Mouse (Mus musculus): ENCODE data around the gene Pde4a. TPM values are rescaled to one million over a fixed set of nuclear protein-coding genes. Genes with fewer than 3 reads are reported as not detected.

Pde4a gene
- total and polyA plus RNA-seq, 3 experiments: 1.7 to 7.6 (median 4.8) TPM

DNA sequence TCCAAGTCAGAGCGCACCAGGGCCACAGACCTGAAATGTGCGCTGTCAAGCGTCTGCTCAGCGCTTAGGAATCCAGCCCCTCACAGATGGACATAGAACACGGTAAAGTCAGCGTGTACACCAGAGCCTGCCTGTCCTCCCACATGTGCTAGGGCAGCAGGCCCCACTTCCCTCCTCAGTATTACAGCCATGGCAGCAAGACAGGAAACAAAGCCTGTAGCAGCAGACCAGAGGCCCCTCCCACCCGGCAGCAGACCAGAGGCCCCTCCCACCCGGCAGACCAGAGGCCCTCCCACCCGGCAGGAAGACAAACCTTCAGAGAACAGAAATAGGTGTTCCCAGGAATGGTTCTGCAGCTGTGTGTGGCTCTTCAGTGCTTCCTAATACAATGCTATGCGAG, 18.8 kb upstream of the Pde4a start (continued):
- TF ChIP-seq E2F4 (IDR thresholded peaks at IDR 0.05; ENCODE audit: insufficient replicate concordance, low read depth, low read length): no peak
- peak; percentile 62; the same call in 1 of the 2 replicates for TF ChIP-seq POLR2A (IDR thresholded peaks at IDR 0.05; ENCODE audit: low read depth, low read length)
- no peak for TF ChIP-seq RCOR1 (conservative IDR thresholded peaks at IDR 0.05; ENCODE audit: low read depth, low read length)
- TF ChIP-seq MYC (IDR thresholded peaks at IDR 0.05; ENCODE audit: low read depth, low read length): peak; percentile 86; the same call in 1 of the 2 replicates
- no peak for TF ChIP-seq NRF1 (IDR thresholded peaks at IDR 0.05; ENCODE audit: low read depth, low read length)
- TF ChIP-seq UBTF (IDR thresholded peaks at IDR 0.05; ENCODE audit: low read depth, low read length): no peak
- TF ChIP-seq MAX (IDR thresholded peaks at IDR 0.05; ENCODE audit: low read length): peak; percentile 81
- peak; percentile 68 for TF ChIP-seq ELF1 (IDR thresholded peaks at IDR 0.05; ENCODE audit: low read depth, low read length)
- TF ChIP-seq EP300 (IDR thresholded peaks at IDR 0.05; ENCODE audit: low read length): no peak
- no peak for TF ChIP-seq USF1 (IDR thresholded peaks at IDR 0.05; ENCODE audit: low read depth, low read length)
- no peak for TF ChIP-seq RAD21 (IDR thresholded peaks at IDR 0.05; ENCODE audit: low read depth, low read length)

DNA sequence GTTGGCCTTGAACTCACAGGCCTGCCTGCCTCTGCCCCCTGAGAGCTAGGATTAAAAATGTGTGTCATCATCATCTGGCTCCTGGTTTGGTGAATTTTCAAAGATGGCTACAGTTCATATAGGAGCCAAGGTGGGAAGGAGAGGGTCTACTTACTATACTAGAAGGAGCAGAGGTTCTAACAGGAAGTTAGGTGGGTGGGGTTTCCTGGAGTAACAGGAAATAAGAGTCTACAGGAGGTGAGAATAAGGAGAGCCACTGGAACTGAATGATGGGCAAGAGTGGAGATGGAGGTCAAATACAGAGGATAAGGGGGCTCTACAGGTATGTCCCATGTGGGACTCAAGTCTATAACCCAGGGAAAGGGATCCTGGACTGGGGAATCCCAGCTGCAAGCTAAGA, 17.1 kb upstream of the Pde4a start:
- peak overlapping the region; percentile 73 for H3K4me2 ChIP-seq (ENCODE audit: insufficient read depth, low read depth, poor library complexity, severe bottlenecking)
- dilution Hi-C loops (cut with MboI; ENCODE audit: extremely low pct_ligation_motif_present, extremely low pct_unique_long_range_greater_than_20kb, low sequenced_read_pairs): no loop called here

DNA sequence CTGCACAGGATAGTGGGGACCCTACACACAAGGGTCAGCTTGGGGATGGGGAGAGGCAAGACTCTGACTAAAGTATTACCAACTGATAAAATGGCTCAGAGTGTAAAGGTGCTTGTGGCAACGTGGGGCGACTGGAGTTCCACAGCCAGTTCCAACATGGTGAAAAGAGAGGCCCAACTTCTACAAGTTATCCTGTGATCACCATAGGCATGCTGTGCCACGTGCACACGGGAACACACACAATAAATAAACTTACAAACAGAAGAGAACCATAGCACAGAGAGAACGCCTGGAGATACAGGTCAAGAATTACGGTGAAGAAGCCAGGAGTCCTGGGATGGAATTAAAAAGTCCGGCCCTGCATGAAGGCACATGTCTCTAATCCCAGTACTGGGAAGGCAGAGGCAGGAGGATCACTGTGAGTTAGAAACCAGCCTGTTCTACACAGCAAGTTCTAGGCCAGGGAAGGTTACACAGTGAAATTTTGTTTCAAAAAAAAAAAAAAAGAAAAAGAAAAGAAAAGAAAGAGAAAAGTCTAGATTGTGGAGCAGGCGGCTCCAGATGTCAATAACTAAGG, 16.3 kb upstream of the Pde4a start:
- dilution Hi-C loops (cut with MboI; ENCODE audit: extremely low pct_ligation_motif_present, extremely low pct_unique_long_range_greater_than_20kb, low sequenced_read_pairs) (no loop called here), in situ Hi-C loops (cut with MboI; ENCODE audit: low pct_ligation_motif_present, low pct_unique_long_range_greater_than_20kb, low sequenced_read_pairs) (loop anchor here (10.0 kb wide), 2 partner anchors 134 to 264 kb away; partner anchors contain the start of genes Icam1 and Ppan)
- H3K27ac ChIP-seq (ENCODE audit: insufficient read depth, low read depth): no peak overlapping the region
- DNase-seq (ENCODE audit: extremely low read depth): no peak
- no peaks in the 10 kb centered on the region for H3K9me3 ChIP-seq (replicated peaks; ENCODE audit: low read length)
- peaks cover 15 to 41% of the 10 kb centered on the region in 2 experiments for H3K36me3 ChIP-seq (replicated peaks in 1 of 2; ENCODE audit: control insufficient read depth in 1 of 2, insufficient read depth in 1 of 2, low read length in 1 of 2)
- no peaks in the 10 kb centered on the region for H3K27me3 ChIP-seq (replicated peaks)
- H3K4me1 ChIP-seq (ENCODE audit: control insufficient read depth in 1 of 2, insufficient read depth in 2 of 2): peaks cover 9 to 56% of the 10 kb centered on the region in 2 experiments; a peak in 3 of 4 replicates
- peaks cover 55% of the 10 kb centered on the region for H3K79me2 ChIP-seq (replicated peaks; ENCODE audit: control insufficient read depth, extremely low read depth, insufficient read depth, poor library complexity, severe bottlenecking)
- peak overlapping the region; percentile 83 to 100 (median 89) for H3K4me3 ChIP-seq (replicated peaks in 1 of 3; ENCODE audit: low read depth in 2 of 3, low read length in 2 of 3, poor library complexity in 1 of 3)
- H3K4me2 ChIP-seq (ENCODE audit: insufficient read depth, low read depth, poor library complexity, severe bottlenecking): peak overlapping the region; percentile 73
- no peak for TF ChIP-seq ETS1 (conservative IDR thresholded peaks at IDR 0.05; ENCODE audit: low read depth, low read length)
- TF ChIP-seq EP300 (IDR thresholded peaks at IDR 0.05; ENCODE audit: low read length): peak; percentile 21; the same call in 1 of the 2 replicates
- peak; percentile 21; the same call in 1 of the 2 replicates for TF ChIP-seq MYC (IDR thresholded peaks at IDR 0.05; ENCODE audit: low read depth, low read length)
- TF ChIP-seq E2F4 (IDR thresholded peaks at IDR 0.05; ENCODE audit: insufficient replicate concordance, low read depth, low read length): peak; percentile 37; the same call in 1 of the 2 replicates
- TF ChIP-seq IRF4 (IDR thresholded peaks at IDR 0.05; ENCODE audit: low read depth, low read length): no peak
- TF ChIP-seq JUND (conservative IDR thresholded peaks at IDR 0.05; ENCODE audit: low read depth, low read length): 0 out of 2 replicates have a peak, but pooled peaks have one; percentile 35
- TF ChIP-seq CHD1 (IDR thresholded peaks at IDR 0.05; ENCODE audit: low read depth, low read length): peak; percentile 81; the same call in 1 of the 2 replicates
- TF ChIP-seq SMC3 (IDR thresholded peaks at IDR 0.05; ENCODE audit: low read depth, low read length): no peak
- no peak for TF ChIP-seq MEF2A (IDR thresholded peaks at IDR 0.05; ENCODE audit: borderline replicate concordance, low read depth, low read length)
- TF ChIP-seq MXI1 (IDR thresholded peaks at IDR 0.05; ENCODE audit: low read depth, low read length): peak; percentile 9; the same call in 1 of the 2 replicates
- peak overlapping the region; percentile 82 for H3K9ac ChIP-seq (ENCODE audit: insufficient read depth, low read depth)

More for the DNA sequence above, 17.1 kb upstream of the Pde4a start:
- in situ Hi-C loops (cut with MboI; ENCODE audit: low pct_ligation_motif_present, low pct_unique_long_range_greater_than_20kb, low sequenced_read_pairs): loop anchor here (10.0 kb wide), 2 partner anchors 134 to 264 kb away; partner anchors contain the start of genes Icam1 and Ppan
- TF ChIP-seq ELF1 (IDR thresholded peaks at IDR 0.05; ENCODE audit: low read depth, low read length) (0 out of 2 replicates have a peak, but pooled peaks have one; percentile 9), KAT2A (IDR thresholded peaks at IDR 0.05; ENCODE audit: insufficient replicate concordance, low read length) (no peak), MEF2A (IDR thresholded peaks at IDR 0.05; ENCODE audit: borderline replicate concordance, low read depth, low read length) (no peak), IRF4 (IDR thresholded peaks at IDR 0.05; ENCODE audit: low read depth, low read length) (no peak), JUN (IDR thresholded peaks at IDR 0.05; ENCODE audit: insufficient read depth, low read depth, low read length) (no peak), MXI1 (IDR thresholded peaks at IDR 0.05; ENCODE audit: low read depth, low read length) (peak; percentile 71), BHLHE40 (IDR thresholded peaks at IDR 0.05; ENCODE audit: low read depth, low read length) (no peak), HCFC1 (IDR thresholded peaks at IDR 0.05; ENCODE audit: low read depth, low read length) (peak; percentile 49), SIN3A (IDR thresholded peaks at IDR 0.05; ENCODE audit: low read length) (0 out of 2 replicates have a peak, but pooled peaks have one; percentile 24)
- peak overlapping the region; percentile 30 for H3K27ac ChIP-seq (ENCODE audit: insufficient read depth, low read depth)
- H3K27me3 ChIP-seq (replicated peaks): no peaks in the 10 kb centered on the region
- H3K4me1 ChIP-seq (ENCODE audit: control insufficient read depth in 1 of 2, insufficient read depth in 2 of 2): peaks cover 9 to 50% of the 10 kb centered on the region in 2 experiments; a peak in 3 of 4 replicates
- peak overlapping the region; percentile 83 to 100 (median 89) for H3K4me3 ChIP-seq (replicated peaks in 1 of 3; ENCODE audit: low read depth in 2 of 3, low read length in 2 of 3, poor library complexity in 1 of 3)
- H3K36me3 ChIP-seq (replicated peaks in 1 of 2; ENCODE audit: control insufficient read depth in 1 of 2, insufficient read depth in 1 of 2, low read length in 1 of 2): peaks cover 18 to 48% of the 10 kb centered on the region in 2 experiments
- peaks cover 60% of the 10 kb centered on the region for H3K79me2 ChIP-seq (replicated peaks; ENCODE audit: control insufficient read depth, extremely low read depth, insufficient read depth, poor library complexity, severe bottlenecking)
- no peak for DNase-seq (ENCODE audit: extremely low read depth)
- no peaks in the 10 kb centered on the region for H3K9me3 ChIP-seq (replicated peaks; ENCODE audit: low read length)
- H3K9ac ChIP-seq (ENCODE audit: insufficient read depth, low read depth): peak overlapping the region; percentile 82

Data from CH12.LX (cell line).